Mouse (Mus musculus) testis, adult 2 months (tissue): ENCODE measurements around the gene Cybb. TPM values are rescaled to one million over a fixed set of nuclear protein-coding genes. Genes with fewer than 3 reads are reported as not detected.

ENCODE experiments used
- H3K27ac ChIP-seq: fragments of 200-500 bp; 2 replicates; pipeline ENCODE4 v1.5.1; 2012; ENCODE audit warnings: low read depth, low read length; ENCODE audit not compliant: control insufficient read depth, insufficient read depth
- H3K27me3 ChIP-seq: fragments of 200-500 bp; 2 replicates; pipeline ENCODE4 v1.6.1; 2012; ENCODE audit warnings: mild to moderate bottlenecking, low read length, moderate library complexity; ENCODE audit not compliant: control insufficient read depth, insufficient read depth
- H3K36me3 ChIP-seq: fragments of 200-500 bp; 2 replicates; pipeline ENCODE4 v1.6.1; 2012; ENCODE audit warnings: mild to moderate bottlenecking, low read length; ENCODE audit not compliant: control insufficient read depth, insufficient read depth
- H3K4me1 ChIP-seq: fragments of 200-500 bp; 2 replicates; pipeline ENCODE4 v1.6.1; 2012; ENCODE audit warnings: low read length; ENCODE audit not compliant: control insufficient read depth, insufficient read depth
- H3K4me3 ChIP-seq: fragments of 200-500 bp; 2 replicates; pipeline ENCODE4 v1.5.1; 2012; ENCODE audit warnings: low read depth, mild to moderate bottlenecking, low read length, moderate library complexity, mixed read lengths; ENCODE audit not compliant: control insufficient read depth
- CTCF ChIP-seq: fragments of 200-500 bp; IDR thresholded peaks from 2 replicates; pipeline ENCODE4 v1.5.1; 2012; ENCODE audit warnings: low read depth, mild to moderate bottlenecking, inconsistent platforms, low read length, moderate library complexity; ENCODE audit not compliant: control insufficient read depth, insufficient read depth, insufficient replicate concordance
- POLR2A ChIP-seq: fragments of 200-500 bp; IDR thresholded peaks from 2 replicates; pipeline ENCODE4 v1.6.1; 2012; ENCODE audit warnings: low read depth, mild to moderate bottlenecking, inconsistent platforms, low read length, moderate library complexity; ENCODE audit not compliant: control insufficient read depth
- polyA plus RNA-seq: library from polyadenylated mRNA; depleted of rRNA; stranded (reverse); fragments of >200 nt; gene quantifications from 2 replicates; pipeline ENCODE4 v1.2.3, GENCODE M21; 2012; rRNA removed

The Cybb gene
- polyA plus RNA-seq, 1 experiment: 0.23 TPM

GRCm38 (mm10) chrX:9441102-9441501 is 46.5 kb downstream of the Cybb start:
- TF ChIP-seq POLR2A: no peak
- TF ChIP-seq CTCF: no peak
- Histone ChIP-seq H3K27me3 (no peaks in the 10 kb centered on the region), H3K4me3 (no peak overlapping the region), H3K36me3 (no peaks in the 10 kb centered on the region), H3K27ac (no peak overlapping the region), H3K4me1 (no peaks in the 10 kb centered on the region)

GRCm38 (mm10) chrX:9440556-9440955 is 47.0 kb downstream of the Cybb start:
- TF ChIP-seq POLR2A: no peak
- no peak for TF ChIP-seq CTCF
- no peak overlapping the region for H3K27ac ChIP-seq
- H3K27me3 ChIP-seq: no peaks in the 10 kb centered on the region
- no peaks in the 10 kb centered on the region for H3K36me3 ChIP-seq
- H3K4me3 ChIP-seq: no peak overlapping the region
- no peaks in the 10 kb centered on the region for H3K4me1 ChIP-seq

DNA sequence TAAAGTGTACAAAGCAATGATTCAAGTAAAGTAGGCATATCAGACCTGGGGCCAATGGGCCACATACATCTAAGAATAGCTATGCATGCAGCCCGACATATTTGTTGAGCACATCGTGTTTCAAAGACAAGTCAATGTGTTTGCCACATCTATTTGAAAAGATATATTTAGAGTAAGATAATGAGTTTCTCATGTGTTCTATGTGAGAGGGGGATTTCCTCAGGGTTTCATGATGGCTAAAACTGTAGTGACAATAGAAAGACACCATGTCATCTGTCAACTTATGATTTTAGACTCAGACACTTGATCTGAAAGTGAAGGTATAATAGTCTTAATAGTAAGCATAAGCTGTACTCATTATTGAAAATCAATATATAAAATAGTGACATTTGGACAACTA is 48.3 kb downstream of the Cybb start:
- Histone ChIP-seq H3K27me3 (no peaks in the 10 kb centered on the region), H3K4me1 (no peaks in the 10 kb centered on the region), H3K27ac (no peak overlapping the region), H3K36me3 (no peaks in the 10 kb centered on the region), H3K4me3 (no peak overlapping the region)
- TF ChIP-seq CTCF (no peak), POLR2A (no peak)

GRCm38 (mm10) chrX:9413889-9414288 is 73.7 kb downstream of the Cybb start:
- no peak overlapping the region for H3K27ac ChIP-seq
- TF ChIP-seq POLR2A (no peak), CTCF (no peak)
- H3K4me3 ChIP-seq: no peak overlapping the region
- no peaks in the 10 kb centered on the region for H3K36me3 ChIP-seq
- H3K27me3 ChIP-seq: no peaks in the 10 kb centered on the region
- H3K4me1 ChIP-seq: no peaks in the 10 kb centered on the region

Other genes starting within 250 kb of the Cybb start
- gene Gm14862, start 230.9 kb downstream of the Cybb start, polyA plus RNA-seq: not detected in 2 replicates
- gene Xk, start 215.0 kb downstream of the Cybb start, polyA plus RNA-seq: 4.7 and 5.6 TPM in 2 replicates
- gene H2al1m, start 204.0 kb downstream of the Cybb start, polyA plus RNA-seq: 44.8 and 88.7 TPM in 2 replicates
- gene H2al1k, start 137.1 kb downstream of the Cybb start, polyA plus RNA-seq: 58.4 and 134 TPM in 2 replicates
- 0.37 and 0.64 TPM in 2 replicates for gene H2al1o, start 84.6 kb upstream of the Cybb start, polyA plus RNA-seq
- gene Dynlt3, start 175.2 kb upstream of the Cybb start, polyA plus RNA-seq: 28.5 and 44.4 TPM in 2 replicates